Mouse (Mus musculus) brain, embryonic 14.5 days (tissue): ENCODE results near the gene Sept9. TPM values are rescaled to one million over a fixed set of nuclear protein-coding genes. Genes with fewer than 3 reads are reported as not detected.

Source experiments
- DNase-seq: peaks from one replicate; pipeline ENCODE4 v3.0.0-alpha.2; 2011; ENCODE audit warnings: low read depth
- CTCF ChIP-seq: fragments of 200-500 bp; IDR thresholded peaks from 2 replicates; pipeline ENCODE4 v1.5.1; 2012; ENCODE audit warnings: inconsistent platforms, mild to moderate bottlenecking, moderate library complexity, borderline replicate concordance; ENCODE audit not compliant: insufficient read depth, insufficient read length; ENCODE audit errors: extremely low read depth
- POLR2A ChIP-seq: fragments of 200-500 bp; IDR thresholded peaks from 2 replicates; pipeline ENCODE4 v1.6.1; 2012; ENCODE audit warnings: mild to moderate bottlenecking, inconsistent platforms, borderline replicate concordance; ENCODE audit not compliant: poor library complexity, insufficient read depth, insufficient read length, severe bottlenecking; ENCODE audit errors: extremely low read depth
- polyA plus RNA-seq: library from polyadenylated mRNA; depleted of rRNA; stranded (reverse); fragments of >200 nt; gene quantifications from 2 replicates; pipeline ENCODE4 v1.2.3, GENCODE M21; 2012

Gene Sept9
- polyA plus RNA-seq, 1 experiment: 64.3 TPM

DNA sequence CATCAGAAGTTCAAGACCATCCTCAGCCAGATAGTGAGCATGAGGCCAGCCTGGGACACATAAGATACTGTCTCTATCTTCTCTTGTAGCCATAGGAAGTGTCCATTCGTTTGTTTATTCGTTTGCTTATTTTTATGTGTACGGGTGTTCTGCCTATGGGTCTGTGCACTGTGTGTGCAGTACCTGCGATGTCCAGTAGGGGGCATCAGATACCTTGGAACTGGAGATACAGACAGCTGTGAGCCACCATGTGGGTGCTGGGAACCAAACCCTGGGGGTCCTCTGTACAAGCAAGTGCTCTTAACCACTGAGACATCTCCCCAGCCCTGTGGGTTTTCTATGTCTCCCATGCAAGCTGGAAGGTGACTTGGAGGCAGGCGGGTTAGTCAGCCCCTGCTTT, 19.6 kb upstream of the Sept9 start:
- TF ChIP-seq POLR2A (no peak), CTCF (peak; percentile 31; the same call in 1 of the 2 replicates)
- no peak for DNase-seq

DNA sequence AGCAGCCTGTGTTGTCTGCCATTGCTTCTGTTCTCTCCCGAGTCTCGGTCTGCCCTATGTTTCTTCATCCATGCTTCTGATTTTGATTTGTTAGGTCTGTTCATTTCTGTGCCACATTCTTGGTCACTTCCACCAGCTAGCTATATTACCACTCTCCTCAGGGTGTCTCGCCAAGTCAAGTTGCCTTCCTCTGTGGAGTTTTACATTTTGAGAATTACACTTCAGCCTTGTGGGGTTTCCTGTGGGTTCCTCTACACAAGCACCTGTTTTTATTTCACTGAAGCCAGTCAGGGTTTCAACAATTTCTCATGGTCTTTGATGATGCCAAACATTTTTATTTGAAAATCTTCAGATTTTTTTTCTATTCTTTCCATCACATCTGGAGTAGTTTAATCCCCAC, 16.7 kb upstream of the Sept9 start:
- no peak for DNase-seq
- no peak for TF ChIP-seq POLR2A
- no peak for TF ChIP-seq CTCF

DNA sequence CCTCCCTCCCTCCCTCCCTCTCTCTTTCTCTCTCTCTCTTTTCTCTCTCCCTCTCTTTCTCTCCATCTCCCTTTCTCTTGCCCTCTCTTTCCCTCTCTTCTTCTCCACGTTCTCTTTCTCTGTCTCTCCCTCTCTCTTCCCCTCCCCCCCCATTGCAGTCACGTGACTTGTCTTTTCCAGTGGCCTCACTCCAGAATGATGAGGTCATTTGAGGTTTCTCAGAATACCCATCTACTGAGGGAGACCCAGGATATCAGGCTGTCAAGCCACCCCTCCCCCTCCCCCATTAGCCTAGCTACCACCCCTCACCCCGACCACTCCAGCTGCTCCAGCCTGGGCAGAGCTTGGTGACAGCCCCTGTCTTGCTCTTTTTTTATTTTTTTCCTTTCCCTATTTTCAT, 16.2 kb upstream of the Sept9 start:
- TF ChIP-seq CTCF (no peak), POLR2A (no peak)
- DNase-seq: no peak

DNA sequence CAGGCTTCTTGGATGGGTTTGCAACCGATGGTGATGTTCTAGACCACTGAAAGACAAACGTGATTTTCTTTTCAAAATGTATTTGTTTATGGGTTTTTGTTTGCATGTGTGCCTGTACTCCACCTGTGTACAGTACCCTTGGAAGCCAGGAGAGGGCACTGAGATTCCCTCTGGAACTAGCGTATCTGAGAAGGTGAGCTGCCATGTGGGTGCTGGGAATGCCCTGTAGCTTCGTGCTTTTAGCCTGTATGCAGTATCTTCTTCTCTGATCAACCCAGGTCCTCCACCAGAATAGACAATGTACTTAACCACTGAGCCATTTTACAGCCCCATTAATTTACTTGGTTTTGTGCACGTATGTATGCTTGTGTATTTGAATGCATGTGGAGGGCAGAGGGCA, 15.6 kb upstream of the Sept9 start:
- no peak for TF ChIP-seq CTCF
- TF ChIP-seq POLR2A: no peak
- DNase-seq: no peak

GRCm38 (mm10) chr11:117185076-117185933, 14.2 kb upstream of the Sept9 start:
- TF ChIP-seq CTCF (no peak), POLR2A (no peak)
- no peak for DNase-seq

DNA sequence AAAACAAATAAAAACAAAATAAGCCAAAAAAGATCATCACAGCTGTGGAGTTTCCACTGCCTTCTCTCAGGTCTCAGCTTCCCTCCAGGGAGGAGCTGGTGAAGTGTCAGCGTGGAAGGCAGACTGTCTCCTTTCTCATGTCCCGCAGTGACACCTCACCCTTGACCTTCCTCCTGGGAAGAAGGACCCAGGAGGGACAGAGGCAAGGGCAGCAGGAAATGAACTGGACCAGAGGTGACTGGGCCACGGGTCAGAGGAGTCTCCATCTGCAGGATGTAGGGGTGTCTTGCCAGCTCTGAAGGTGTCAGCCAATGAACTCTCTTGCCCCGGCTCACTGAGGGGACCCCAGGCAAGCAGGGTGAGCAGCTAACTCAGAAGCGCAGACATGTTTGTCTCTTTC, 7.9 kb upstream of the Sept9 start:
- TF ChIP-seq POLR2A (no peak), CTCF (no peak)
- no peak for DNase-seq

DNA sequence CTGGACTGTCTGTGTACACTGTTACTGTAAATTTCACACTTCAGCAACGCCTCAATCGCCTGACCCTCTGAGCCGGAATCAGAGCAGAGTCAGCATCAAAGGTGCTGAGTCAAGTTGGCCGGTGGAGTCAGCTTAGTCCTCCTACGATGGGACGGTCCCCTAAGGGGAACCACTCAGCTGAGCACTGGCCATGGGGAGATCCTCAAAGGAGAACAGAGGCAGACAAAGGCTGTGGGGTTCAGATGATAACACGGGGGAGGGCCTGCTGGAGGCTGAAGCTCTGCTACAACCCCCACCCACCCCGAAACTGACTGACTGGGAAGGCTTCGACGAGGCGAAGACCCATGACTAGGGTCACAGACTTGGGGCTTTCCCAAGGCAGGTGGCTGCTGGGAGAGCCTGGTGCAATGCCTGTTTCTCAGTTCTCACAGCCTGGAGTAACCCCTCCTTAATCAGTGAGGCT, 5.0 kb upstream of the Sept9 start:
- TF ChIP-seq CTCF (no peak), POLR2A (no peak)
- DNase-seq: no peak

DNA sequence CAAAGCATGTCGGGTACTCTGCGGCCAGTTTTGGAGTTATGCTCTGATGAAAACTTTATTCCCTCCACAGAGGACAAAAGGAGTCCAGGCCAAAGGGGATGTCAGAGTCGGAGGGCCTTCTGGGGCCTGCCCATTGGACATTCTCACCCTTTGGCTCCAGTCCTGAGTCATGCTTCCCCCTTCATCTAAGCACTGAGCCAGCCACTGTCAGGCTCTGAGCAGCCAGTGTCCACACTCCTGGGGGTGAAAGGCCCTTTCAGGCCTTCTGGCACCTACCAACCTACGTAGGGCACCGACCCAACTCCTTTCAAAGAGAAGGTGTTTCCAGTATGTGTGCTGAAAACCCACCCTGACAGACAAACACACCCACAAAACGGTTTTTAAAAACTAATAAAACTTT, 3.8 kb upstream of the Sept9 start:
- no peak for DNase-seq
- TF ChIP-seq CTCF: no peak
- no peak for TF ChIP-seq POLR2A

GRCm38 (mm10) chr11:117196681-117197080, 2.8 kb upstream of the Sept9 start:
- TF ChIP-seq POLR2A (no peak), CTCF (no peak)
- no peak for DNase-seq

DNA sequence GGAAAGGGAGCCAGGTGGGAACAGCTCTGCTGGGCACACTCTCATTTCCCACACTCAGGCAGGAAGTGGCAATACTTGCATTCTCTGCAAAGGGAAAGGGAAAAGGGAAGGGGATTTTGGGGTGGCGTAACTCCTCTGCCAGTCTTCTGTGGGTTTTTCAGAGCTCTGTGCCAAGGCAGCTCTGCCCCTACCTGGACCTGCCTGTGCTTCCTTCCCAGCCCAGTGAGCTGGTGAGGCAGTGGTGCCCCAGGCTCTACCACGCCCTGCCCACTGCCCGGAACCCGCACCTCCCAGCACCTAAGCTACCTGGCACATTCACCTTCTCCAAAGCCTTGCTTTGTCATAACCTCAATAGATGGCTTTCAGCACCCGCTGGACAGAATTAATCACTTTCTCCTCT, 1.3 kb upstream of the Sept9 start:
- no peak for DNase-seq
- no peak for TF ChIP-seq POLR2A
- TF ChIP-seq CTCF: no peak

DNA sequence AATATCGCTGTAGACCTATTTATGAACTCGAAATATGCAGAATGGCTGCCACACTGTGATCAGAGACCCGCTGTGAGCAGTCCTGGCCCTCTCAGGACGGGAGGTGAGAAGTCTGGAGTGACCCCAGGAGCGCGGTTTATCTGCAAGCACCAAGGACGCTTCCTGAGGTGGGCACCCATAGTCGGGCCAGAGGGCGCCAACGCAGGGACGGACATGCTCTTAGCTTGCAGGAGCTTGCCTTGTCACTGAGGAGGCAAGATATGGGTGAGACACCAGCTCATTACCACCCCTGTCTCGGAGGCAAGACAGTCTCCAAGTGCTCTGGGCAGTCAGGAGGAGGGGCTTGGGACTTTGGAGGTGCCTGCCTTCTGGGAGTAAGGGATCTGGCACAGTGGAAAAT, 2.4 kb downstream of the Sept9 start:
- no peak for DNase-seq
- TF ChIP-seq CTCF: no peak
- no peak for TF ChIP-seq POLR2A

DNA sequence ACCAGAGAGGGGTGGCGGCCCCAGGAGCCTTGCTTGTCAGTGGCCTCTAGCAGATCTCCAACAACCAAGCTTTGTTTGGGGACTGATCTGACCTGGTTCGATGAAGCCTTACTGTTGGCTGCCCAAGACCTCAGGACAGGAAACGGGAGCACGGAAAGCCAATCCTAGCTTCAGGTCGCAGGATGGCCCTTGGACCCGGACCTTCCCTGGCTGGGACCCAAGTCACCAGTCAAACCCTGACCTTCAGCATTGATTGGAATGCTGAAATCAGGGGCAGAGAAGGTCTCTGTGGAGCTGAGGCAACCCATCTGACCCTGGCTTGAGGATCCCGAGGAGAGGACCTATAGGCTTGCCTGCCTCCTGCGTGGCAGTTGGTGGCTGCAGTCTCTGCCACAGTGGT, 5.1 kb downstream of the Sept9 start:
- no peak for TF ChIP-seq POLR2A
- no peak for TF ChIP-seq CTCF
- no peak for DNase-seq

- TF ChIP-seq CTCF (no peak), POLR2A (no peak)
- DNase-seq: no peak
These were observed 5.6 kb downstream of the Sept9 start for GRCm38 (mm10) chr11:117205042-117205441.
